Mouse (Mus musculus) embryonic fibroblast, embryonic 13.5 days (primary cell): ENCODE data around the gene Cradd. TPM values are rescaled to one million over a fixed set of nuclear protein-coding genes. Genes with fewer than 3 reads are reported as not detected.
A peak's percentile ranks its signal among the peaks of the same experiment; 100 is the strongest.

Experiments
- H3K27ac ChIP-seq: 2 replicates; pipeline ENCODE4 v1.5.1; 2012; ENCODE audit warnings: low read length, control low read depth, inconsistent platforms; ENCODE audit not compliant: insufficient read depth
- H3K4me1 ChIP-seq: 2 replicates; pipeline ENCODE4 v1.6.1; 2011; ENCODE audit warnings: low read length; ENCODE audit not compliant: control insufficient read depth, insufficient read depth
- H3K4me3 ChIP-seq: 2 replicates; pipeline ENCODE4 v1.5.1; 2011; ENCODE audit warnings: mild to moderate bottlenecking, control low read depth, low read length; ENCODE audit not compliant: insufficient read depth
- CTCF ChIP-seq: IDR thresholded peaks from 2 replicates; pipeline ENCODE4 v1.5.1; 2011; ENCODE audit warnings: mild to moderate bottlenecking, control low read depth, low read length, moderate library complexity, borderline replicate concordance; ENCODE audit not compliant: insufficient read depth
- POLR2A ChIP-seq: IDR thresholded peaks from 2 replicates; pipeline ENCODE4 v1.6.1; 2011; ENCODE audit warnings: low read depth, mild to moderate bottlenecking, control low read depth, low read length, moderate library complexity
- polyA plus RNA-seq: library from polyadenylated mRNA; stranded (reverse); fragments of >200 nt; gene quantifications from 2 replicates; pipeline ENCODE4 v1.2.4, GENCODE M21; 2011; ENCODE audit warnings: low read depth; ENCODE audit not compliant: missing spikeins, insufficient read length

The Cradd gene
- polyA plus RNA-seq, 1 experiment: 5.7 TPM

GRCm38 (mm10) chr10:95254046-95254445 is 69.9 kb downstream of the Cradd start:
- Histone ChIP-seq H3K27ac (no peak overlapping the region), H3K4me1 (peaks cover 3% of the 10 kb centered on the region; the same call in 1 of the 2 replicates), H3K4me3 (no peak overlapping the region)
- TF ChIP-seq POLR2A: no peak
- no peak for TF ChIP-seq CTCF

GRCm38 (mm10) chr10:95251674-95252073 is 72.3 kb downstream of the Cradd start:
- no peaks in the 10 kb centered on the region for H3K4me1 ChIP-seq
- TF ChIP-seq POLR2A (no peak), CTCF (no peak)
- H3K27ac ChIP-seq: no peak overlapping the region

GRCm38 (mm10) chr10:95248362-95248761 is 75.6 kb downstream of the Cradd start:
- Histone ChIP-seq H3K4me1 (no peaks in the 10 kb centered on the region), H3K4me3 (no peak overlapping the region), H3K27ac (no peak overlapping the region)
- TF ChIP-seq CTCF: no peak

More at GRCm38 (mm10) chr10:95251674-95252073, 72.3 kb downstream of the Cradd start:
- no peak overlapping the region for H3K4me3 ChIP-seq

GRCm38 (mm10) chr10:95246696-95247095 is 77.2 kb downstream of the Cradd start:
- H3K4me1 ChIP-seq: no peaks in the 10 kb centered on the region
- H3K27ac ChIP-seq: peak overlapping the region; percentile 76; the same call in 1 of the 2 replicates
- H3K4me3 ChIP-seq: no peak overlapping the region
- TF ChIP-seq POLR2A (no peak), CTCF (no peak)

- H3K27ac ChIP-seq: no peak overlapping the region
- TF ChIP-seq CTCF: no peak
- no peak overlapping the region for H3K4me3 ChIP-seq
- H3K4me1 ChIP-seq: no peaks in the 10 kb centered on the region
These were observed 78.3 kb downstream of the Cradd start for GRCm38 (mm10) chr10:95245680-95245982.

GRCm38 (mm10) chr10:95244961-95245679 is 78.8 kb downstream of the Cradd start:
- H3K27ac ChIP-seq: no peak overlapping the region
- TF ChIP-seq POLR2A: no peak
- TF ChIP-seq CTCF: no peak

GRCm38 (mm10) chr10:95239196-95240069 is 84.5 kb downstream of the Cradd start:
- Histone ChIP-seq H3K27ac (no peak overlapping the region), H3K4me1 (no peaks in the 10 kb centered on the region; the same call in 1 of the 2 replicates), H3K4me3 (no peak overlapping the region)
- TF ChIP-seq CTCF: no peak
- no peak for TF ChIP-seq POLR2A

More at GRCm38 (mm10) chr10:95244961-95245679, 78.8 kb downstream of the Cradd start:
- H3K4me3 ChIP-seq: no peak overlapping the region
- no peaks in the 10 kb centered on the region for H3K4me1 ChIP-seq

GRCm38 (mm10) chr10:95238667-95239066 is 85.3 kb downstream of the Cradd start:
- H3K4me3 ChIP-seq: no peak overlapping the region
- no peak for TF ChIP-seq POLR2A
- no peak for TF ChIP-seq CTCF
- H3K27ac ChIP-seq: no peak overlapping the region
- H3K4me1 ChIP-seq: no peaks in the 10 kb centered on the region; the same call in 1 of the 2 replicates

GRCm38 (mm10) chr10:95236226-95236625 is 87.7 kb downstream of the Cradd start:
- Histone ChIP-seq H3K4me3 (no peak overlapping the region), H3K27ac (no peak overlapping the region), H3K4me1 (peaks cover 7% of the 10 kb centered on the region)
- no peak for TF ChIP-seq POLR2A
- no peak for TF ChIP-seq CTCF

GRCm38 (mm10) chr10:95234661-95235060 is 89.3 kb downstream of the Cradd start:
- Histone ChIP-seq H3K4me1 (peaks cover 7% of the 10 kb centered on the region), H3K4me3 (no peak overlapping the region), H3K27ac (no peak overlapping the region)
- TF ChIP-seq POLR2A: no peak
- no peak for TF ChIP-seq CTCF

GRCm38 (mm10) chr10:95233044-95233443 is 90.9 kb downstream of the Cradd start:
- H3K4me3 ChIP-seq: no peak overlapping the region
- peaks cover 7% of the 10 kb centered on the region for H3K4me1 ChIP-seq
- no peak for TF ChIP-seq POLR2A
- TF ChIP-seq CTCF: no peak
- H3K27ac ChIP-seq: peak overlapping the region; percentile 55
